Comparison of ENCODE assay signal across 9 mouse cellular contexts in genomic region chr1:55489355-55489754, GRCm38 (mm10).
DNase-seq lines count a peak whose midpoint lies in the region; ATAC-seq and TF ChIP-seq lines count a peak whose summit lies in the region.
"Had no signal": no experiment of that assay in that cellular context is flagged by ENCODE, and none has a peak within 500 bp of the region (broad histone marks: within the 10 kb centered on the region; RNA-seq: fewer than 3 reads in every experiment).

No protein-coding gene starts in this region.

- 29% methylated on average over 6 of the region's 6 CpGs for WGBS in heart, postnatal 0 days
- 19% methylated on average over 6 of the region's 6 CpGs for WGBS in forebrain, embryonic 16.5 days

- H3K36me3 ChIP-seq in heart, postnatal 0 days (replicated peaks; ENCODE audit: control insufficient read depth, insufficient read depth, low read length): no peaks in the 10 kb centered on the region
- H3K36me3 ChIP-seq in forebrain, embryonic 16.5 days (ENCODE audit: control insufficient read depth, insufficient read depth): no peaks in the 10 kb centered on the region

- H3K4me1 ChIP-seq in heart, postnatal 0 days (ENCODE audit: control insufficient read depth, insufficient read depth): no peaks in the 10 kb centered on the region
- H3K4me1 ChIP-seq in forebrain, embryonic 16.5 days (replicated peaks; ENCODE audit: control insufficient read depth, insufficient read depth, low read length): peaks cover 3% of the 10 kb centered on the region; the same call in 1 of the 2 replicates

- no peaks in the 10 kb centered on the region for H3K9me3 ChIP-seq in heart, postnatal 0 days (replicated peaks; ENCODE audit: control insufficient read depth, low read length)
- no peaks in the 10 kb centered on the region for H3K9me3 ChIP-seq in forebrain, embryonic 16.5 days (ENCODE audit: control insufficient read depth, low read length)

- ATAC-seq in heart, postnatal 0 days (ENCODE audit: insufficient read depth, low read depth): peak; percentile 27; the same call in 1 of the 2 replicates
- ATAC-seq in forebrain, embryonic 16.5 days: peak; percentile 95

- TF ChIP-seq CTCF in heart, postnatal 0 days (IDR thresholded peaks at IDR 0.05; ENCODE audit: low read depth): no peak

- TF ChIP-seq EP300 in heart, postnatal 0 days (IDR thresholded peaks at IDR 0.05; ENCODE audit: low read depth): no peak

- no peak overlapping the region for H3K27ac ChIP-seq in heart, postnatal 0 days (ENCODE audit: low read depth)
- no peak overlapping the region for H3K27ac ChIP-seq in forebrain, embryonic 16.5 days (ENCODE audit: low read length)
- H3K27ac ChIP-seq: macrophage had no signal

- H3K4me3 ChIP-seq in heart, postnatal 0 days (ENCODE audit: low read depth, low read length): no peak overlapping the region
- no peak overlapping the region for H3K4me3 ChIP-seq in forebrain, embryonic 16.5 days (replicated peaks; ENCODE audit: low read length)

- H3K27me3 ChIP-seq in heart, postnatal 0 days (ENCODE audit: control insufficient read depth, insufficient read depth, low read length): no peaks in the 10 kb centered on the region
- H3K27me3 ChIP-seq in forebrain, embryonic 16.5 days (replicated peaks; ENCODE audit: control insufficient read depth, insufficient read depth, low read length): no peaks in the 10 kb centered on the region

- DNase-seq in heart, postnatal 0 days (ENCODE audit: low spot score): no peak
- no peak for DNase-seq in heart, adult 8-10 months (ENCODE audit: low spot score)
- peak; percentile 38 for DNase-seq in left cerebral cortex, adult 11 months (ENCODE audit: low spot score)
- peak; percentile 42 for DNase-seq in right cerebral cortex, postnatal 4 days
- no peak for DNase-seq in thymus, postnatal 10 days (ENCODE audit: low spot score in 2 of 2)
- no peak for DNase-seq in kidney, postnatal 14 days
- DNase-seq in spleen, adult 12 weeks (ENCODE audit: low spot score): no peak

- H3K4me2 ChIP-seq in heart, postnatal 0 days (ENCODE audit: low read depth, low read length): no peak overlapping the region
- no peak overlapping the region for H3K4me2 ChIP-seq in forebrain, embryonic 16.5 days (ENCODE audit: low read length)

- H3K9ac ChIP-seq in heart, postnatal 0 days (replicated peaks; ENCODE audit: low read depth, low read length): no peak overlapping the region
- H3K9ac ChIP-seq in forebrain, embryonic 16.5 days (replicated peaks; ENCODE audit: low read depth, low read length): no peak overlapping the region

Comparison
In these comparisons a context has a peak if more than half of its experiments do, and no peak if none do; other contexts are left out.
1. DNase-seq: peak in left cerebral cortex, adult 11 months (single experiment) and right cerebral cortex, postnatal 4 days (single experiment); none in heart, postnatal 0 days (single experiment), heart, adult 8-10 months (single experiment), thymus, postnatal 10 days (0 of 2), kidney, postnatal 14 days (single experiment) and spleen, adult 12 weeks (single experiment).